Mouse (Mus musculus) thymus, adult 2 months (tissue): ENCODE measurements around the gene Usp5.

Source experiments
- CTCF ChIP-seq: fragments of 200-500 bp; IDR thresholded peaks from 2 replicates; pipeline ENCODE4 v1.5.1; 2012; ENCODE audit warnings: mild to moderate bottlenecking, control low read depth, low read length, moderate library complexity, borderline replicate concordance; ENCODE audit not compliant: control insufficient read depth, poor library complexity, insufficient read depth; ENCODE audit errors: extremely low read depth
- POLR2A ChIP-seq: fragments of 200-500 bp; IDR thresholded peaks from 2 replicates; pipeline ENCODE4 v1.6.1; 2012; ENCODE audit warnings: mild to moderate bottlenecking, low read length, control low read depth, moderate library complexity; ENCODE audit not compliant: control insufficient read depth, poor library complexity, insufficient read depth; ENCODE audit errors: extremely low read depth

DNA sequence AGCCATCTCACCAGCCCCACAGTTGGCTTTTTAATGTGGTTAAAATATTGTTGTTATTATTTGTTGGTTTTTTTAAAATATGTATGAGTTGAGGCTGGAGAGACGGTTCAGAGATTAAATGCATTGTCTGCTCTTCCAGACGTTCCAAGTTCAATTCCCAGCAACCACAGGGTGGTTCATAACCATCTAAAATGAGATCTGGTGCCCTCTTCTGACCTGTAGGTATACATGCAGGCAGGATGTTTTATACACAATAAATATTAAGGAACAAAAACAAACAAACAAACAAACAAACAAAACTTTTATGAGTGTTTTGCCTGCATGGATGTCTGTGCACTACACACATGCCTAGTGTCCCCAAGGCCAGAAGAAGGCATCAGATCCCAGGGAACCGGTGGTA is 26.2 kb downstream of the Usp5 start:
- TF ChIP-seq CTCF (no peak), POLR2A (no peak)
